Mouse (Mus musculus) thymus, postnatal 4 days (tissue): ENCODE measurements around the gene Rcor2.

Experiments used
- DNase-seq: peaks from one replicate; pipeline ENCODE4 v3.0.0; 2021

Rcor2 gene

DNA sequence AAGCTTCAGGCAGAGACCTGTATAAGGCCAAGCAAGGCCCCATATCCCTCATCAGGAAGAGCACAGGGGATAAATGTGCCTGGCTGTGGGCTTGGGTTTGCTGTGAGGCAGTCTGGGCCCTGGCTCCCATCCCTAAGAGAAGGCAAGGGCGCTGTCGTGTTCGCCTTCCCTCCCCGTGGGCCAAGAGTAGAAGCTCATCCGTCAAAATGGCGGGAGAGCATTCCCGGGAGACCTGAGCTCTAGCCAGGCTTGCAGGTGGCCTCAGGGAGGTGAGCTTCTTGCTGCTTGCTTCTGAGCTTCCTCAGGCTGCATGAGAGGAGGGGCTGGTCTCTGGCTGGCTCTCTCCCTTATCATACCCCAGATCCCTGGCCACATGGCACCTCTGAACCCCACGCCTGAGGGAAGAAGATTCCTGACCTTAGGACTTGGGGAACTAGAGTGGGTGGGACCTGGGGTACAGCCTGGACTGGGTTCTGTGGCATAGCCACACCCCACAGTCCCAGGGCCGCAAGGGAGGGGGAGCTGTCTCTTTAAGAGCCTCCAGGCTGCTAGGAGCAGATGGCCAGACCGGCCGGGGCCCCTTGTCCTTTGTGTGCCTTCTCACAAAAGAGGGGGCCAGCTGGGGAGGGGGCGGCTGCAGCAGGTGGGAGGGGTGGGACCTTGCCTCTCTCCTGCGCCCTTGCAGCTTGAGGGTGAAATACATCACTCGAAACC is 1.5 kb upstream of the Rcor2 start:
- DNase-seq, result peak; percentile 36

DNA sequence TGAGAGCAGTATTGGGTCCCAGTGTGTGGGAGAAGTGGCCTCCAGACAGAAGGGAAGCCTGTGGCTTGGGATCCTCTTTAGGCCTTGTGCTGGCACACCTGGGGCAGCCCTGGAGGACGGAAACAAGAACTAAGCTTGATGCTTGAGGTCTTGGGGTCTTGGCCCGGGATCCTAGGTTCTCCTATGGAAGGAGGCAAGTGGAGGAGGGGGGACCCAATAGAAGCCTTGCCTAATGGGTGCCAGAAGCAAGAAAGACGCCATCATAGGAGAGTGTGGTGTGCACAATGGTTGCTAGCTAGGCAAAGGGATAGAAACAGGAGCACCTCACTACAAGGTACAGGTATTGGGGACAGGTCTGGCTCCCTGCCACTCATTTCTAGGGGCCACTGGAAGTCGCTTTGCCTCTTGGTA is 699 bp upstream of the Rcor2 start:
- DNase-seq, result peak; percentile 29

GRCm38 (mm10) chr19:7267781-7268721 is 926 bp downstream of the Rcor2 start:
- peak; percentile 95 for DNase-seq

DNA sequence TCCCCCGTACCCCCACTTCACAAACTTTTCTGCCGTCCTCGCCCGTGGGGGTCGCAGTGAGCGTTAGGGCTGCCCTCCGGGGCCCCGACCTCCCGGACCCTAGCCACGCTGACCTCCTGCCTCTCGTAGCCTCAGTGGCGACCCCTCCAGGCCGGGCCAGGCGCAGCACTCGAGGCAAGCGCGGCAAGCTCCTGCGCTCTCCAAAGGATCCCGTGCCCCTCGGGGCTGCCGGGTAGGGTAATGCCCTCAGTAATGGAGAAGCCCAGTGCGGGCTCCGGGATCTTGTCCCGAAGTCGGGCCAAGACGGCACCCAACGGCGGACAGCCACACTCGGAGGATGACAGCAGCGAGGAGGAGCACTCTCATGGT is 1.6 kb downstream of the Rcor2 start:
- DNase-seq, result peak; percentile 95

DNA sequence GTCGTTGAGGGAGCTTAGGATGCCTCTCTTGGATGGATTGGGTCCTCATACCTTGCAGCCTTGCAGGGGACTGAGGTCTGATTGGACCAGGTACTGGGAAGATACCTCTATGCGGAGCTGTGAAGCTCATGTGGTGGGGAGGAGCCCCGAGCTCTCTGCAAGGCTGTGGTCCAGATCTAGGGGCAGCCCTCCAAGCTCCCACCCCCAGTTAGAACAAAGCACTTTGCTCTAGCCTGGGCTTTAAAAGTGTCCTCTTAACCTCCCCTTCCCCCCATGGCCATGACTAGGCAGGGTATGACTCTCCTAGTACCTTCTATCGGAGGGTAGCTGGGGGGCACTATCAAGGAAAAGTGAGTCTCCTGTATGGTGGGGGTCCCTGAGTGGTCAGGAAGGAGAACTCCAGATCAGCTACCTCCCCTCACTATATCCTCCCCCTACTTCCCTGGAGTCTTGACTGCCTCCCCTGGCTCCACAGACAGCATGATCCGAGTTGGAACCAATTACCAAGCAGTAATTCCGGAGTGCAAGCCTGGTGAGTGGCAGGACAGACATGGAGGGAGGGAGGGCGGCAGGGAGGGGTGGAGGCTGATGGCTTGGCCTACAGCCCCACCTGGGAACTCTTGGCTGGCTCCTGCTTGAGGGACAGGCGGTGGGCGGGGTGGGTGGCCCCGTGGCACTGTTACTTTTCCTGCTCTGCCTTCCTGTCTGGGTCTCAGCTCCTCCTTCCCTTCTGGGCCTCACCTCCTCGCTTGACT is 2.3 kb downstream of the Rcor2 start:
- DNase-seq, result peak; percentile 45

DNA sequence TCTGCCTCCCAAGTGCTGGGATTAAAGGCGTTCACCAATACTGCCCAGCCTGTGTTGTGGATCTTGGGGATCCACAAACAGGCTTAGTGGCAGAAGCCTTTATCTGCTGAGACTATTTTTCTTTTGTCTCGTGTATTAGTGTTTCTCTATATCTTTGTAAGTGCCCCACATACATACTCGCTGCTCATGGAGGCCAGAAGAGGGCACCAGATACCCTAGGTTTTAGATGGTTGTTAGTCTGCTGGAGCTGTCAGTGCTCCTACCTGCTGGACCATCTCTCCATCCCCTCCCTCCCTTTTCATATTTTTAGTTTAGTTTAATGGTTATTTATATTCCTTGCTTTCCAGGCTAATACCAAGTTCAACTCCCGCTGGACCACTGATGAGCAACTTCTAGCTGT is 6.4 kb downstream of the Rcor2 start:
- no peak for DNase-seq

DNA sequence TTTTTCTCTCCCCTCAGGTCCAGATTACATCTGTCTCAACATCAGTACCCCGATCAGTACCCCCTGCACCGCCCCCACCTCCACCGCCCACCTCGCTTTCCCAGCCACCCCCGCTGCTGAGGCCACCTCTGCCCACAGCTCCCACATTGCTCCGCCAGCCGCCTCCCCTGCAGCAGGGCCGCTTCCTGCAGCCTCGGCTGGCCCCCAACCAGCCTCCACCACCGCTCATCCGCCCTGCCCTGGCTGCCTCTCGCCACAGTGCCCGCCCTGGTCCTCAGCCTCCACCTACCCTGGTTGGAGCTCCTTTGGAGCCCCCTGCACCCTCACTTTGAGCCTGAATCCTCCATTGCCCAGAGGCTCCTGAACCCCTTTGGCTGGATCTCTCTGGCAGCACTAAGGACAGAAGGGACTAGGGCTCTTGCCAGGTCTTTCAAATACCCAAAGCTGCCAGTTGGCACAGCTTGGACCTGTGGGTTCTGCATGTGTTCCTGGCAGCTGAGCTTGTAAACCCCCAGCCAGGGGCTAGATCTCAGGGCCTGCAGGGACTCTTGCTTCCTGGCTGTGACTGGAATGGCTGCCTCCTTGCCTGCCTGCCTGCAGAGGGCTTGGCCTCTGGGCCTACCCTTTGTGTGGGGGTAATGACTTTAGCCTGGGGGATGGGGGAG is 7.3 kb downstream of the Rcor2 start:
- DNase-seq, result peak; percentile 61

DNA sequence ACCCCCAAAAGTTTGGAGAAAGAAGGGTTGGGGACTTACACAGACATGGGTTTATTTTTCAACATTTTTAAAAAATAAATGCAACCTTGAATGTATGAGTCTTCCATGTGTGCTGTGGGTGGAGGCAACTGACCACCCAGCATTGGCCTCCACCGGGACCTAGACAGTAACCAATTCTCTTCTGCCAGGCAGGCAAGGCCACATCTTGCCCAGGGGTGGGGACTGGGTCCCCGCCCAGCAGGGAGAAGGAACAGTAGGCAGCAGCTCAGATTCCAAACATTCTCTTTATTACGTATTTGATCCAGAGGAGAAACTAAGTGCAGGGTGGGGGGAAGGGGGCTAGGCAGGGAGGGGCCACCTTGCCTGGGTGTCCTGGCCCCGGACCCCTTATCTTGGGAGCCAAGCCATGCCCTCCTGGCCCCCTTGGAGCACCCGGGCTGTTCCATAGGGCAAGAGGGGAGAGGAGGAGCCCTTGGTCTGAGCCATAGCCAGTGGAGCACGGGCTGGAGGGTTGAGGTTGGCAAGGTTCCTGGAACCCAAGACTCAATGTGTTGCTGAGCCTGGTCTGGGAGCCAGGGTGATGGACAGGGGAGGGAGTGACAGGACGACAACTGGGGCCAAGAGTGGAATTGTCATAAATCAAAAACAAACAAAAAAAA is 8.1 kb downstream of the Rcor2 start:
- DNase-seq, result peak; percentile 18

- peak; percentile 16 for DNase-seq
Measured at GRCm38 (mm10) chr19:7276053-7276659, 9.0 kb downstream of the Rcor2 start.

GRCm38 (mm10) chr19:7276796-7277195 is 9.7 kb downstream of the Rcor2 start:
- DNase-seq, result no peak

GRCm38 (mm10) chr19:7278200-7278906 is 11.2 kb downstream of the Rcor2 start:
- no peak for DNase-seq

DNA sequence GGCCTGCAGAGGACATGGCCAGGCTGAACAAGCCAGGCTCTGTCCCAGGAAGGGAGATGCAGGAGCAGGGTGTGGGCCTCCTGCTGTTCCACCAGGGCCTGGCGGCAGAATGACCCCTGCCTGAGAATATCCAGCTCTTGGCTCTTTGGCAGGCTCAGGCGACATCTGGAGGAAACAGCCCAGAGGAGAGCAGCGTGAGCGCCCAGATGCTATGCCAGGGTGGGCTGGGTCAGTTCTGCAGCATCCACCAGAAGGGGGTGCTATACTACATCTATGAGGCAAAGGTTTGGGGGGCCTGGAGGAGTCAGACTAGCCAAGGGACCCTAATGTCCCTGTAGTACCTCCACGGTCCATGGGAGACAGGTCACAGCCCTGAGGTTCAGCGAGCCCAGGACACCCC is 12.0 kb downstream of the Rcor2 start:
- DNase-seq, result peak; percentile 78

- no peak for DNase-seq
Measured at GRCm38 (mm10) chr19:7280557-7281330, 13.6 kb downstream of the Rcor2 start.

DNA sequence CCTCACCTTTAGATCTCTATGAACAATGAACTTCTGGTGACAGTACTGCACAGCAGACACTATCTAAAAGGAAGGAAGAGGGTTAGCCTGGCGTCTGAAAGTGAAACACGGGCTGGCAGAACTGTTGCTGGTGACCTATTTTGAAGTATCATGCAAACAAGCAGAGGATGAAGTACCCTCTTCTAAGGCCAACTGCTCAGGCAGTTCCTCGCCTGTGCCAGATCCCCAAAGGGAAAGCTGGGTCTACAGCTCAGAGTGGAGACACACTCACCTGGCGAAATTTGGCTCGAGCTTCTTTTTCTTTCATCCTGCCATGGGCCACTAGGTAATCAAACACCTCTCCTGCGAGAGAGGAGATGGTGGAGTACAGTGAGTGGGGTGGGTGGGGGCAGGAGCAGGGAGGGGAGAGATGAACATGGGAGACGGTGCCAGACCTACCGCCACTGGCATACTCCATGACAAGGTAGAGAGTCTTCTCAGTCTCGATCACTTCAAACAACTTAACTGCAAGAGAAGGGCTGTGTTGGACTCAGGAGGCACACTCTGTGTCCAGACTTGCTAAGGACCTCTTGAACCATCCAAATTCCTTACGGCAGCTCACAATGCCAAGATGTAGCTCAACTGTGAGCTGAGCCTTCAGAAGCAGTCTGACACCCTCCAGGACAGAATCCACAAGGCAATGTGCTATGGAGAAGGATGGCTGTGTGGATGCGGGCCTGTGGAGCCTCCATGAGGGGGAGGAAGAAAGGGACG is 19.6 kb downstream of the Rcor2 start:
- no peak for DNase-seq

DNA sequence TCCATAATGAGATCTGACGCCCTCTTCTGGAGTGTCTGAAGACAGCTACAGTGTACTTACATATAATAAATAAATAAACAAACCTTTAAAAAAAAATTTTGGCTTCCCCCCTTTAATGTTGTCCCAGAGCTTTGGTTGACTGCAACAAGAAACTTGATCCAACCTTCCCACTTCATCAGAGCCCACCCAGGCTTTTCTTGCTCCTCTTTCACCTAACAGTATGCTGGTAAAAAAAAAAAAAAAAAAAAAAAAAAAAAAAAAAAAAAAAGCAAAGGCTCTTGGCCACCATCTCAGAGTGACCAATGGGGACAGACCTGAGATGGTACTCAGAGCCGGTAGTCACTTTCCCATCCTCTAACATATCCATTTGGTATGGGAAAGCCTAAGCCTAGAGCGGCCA is 21.2 kb downstream of the Rcor2 start:
- no peak for DNase-seq

- no peak for DNase-seq
Measured at GRCm38 (mm10) chr19:7289767-7290166, 22.6 kb downstream of the Rcor2 start.

DNA sequence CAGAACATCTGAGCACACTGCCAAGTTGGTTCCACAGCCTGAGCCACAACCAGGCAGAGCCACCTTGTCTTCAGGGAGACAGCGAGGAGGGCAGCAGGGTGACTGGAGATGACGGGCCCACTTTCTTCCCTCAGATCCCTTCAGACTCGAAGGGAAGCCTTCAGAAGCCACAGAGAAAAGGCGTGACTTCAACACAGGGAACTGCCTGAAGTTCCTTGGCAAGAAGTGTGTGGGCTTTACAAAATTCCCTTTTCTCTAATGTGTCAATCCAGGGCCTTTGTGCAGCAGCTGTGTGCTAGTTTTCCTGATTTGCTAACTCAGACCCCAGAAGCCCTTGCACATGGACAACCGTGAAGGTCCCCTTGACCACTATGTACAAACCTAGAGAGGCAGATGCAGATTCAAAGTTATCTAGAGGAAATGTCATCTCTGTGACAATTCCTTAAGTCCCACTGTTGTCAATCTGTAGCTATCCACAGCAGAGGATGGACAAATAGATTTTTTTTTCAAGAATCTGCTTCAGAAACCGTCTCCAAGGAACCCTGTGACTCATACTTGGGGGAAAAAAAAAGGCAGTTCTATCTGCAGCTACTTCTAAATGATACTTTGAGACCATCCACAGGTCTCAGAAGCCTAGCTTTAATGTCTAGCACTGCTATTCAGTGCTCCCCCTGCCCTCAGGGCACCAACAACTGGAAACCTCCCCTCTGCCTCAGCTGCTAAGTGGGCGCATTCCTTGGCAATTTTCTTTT is 25.0 kb downstream of the Rcor2 start:
- no peak for DNase-seq

DNA sequence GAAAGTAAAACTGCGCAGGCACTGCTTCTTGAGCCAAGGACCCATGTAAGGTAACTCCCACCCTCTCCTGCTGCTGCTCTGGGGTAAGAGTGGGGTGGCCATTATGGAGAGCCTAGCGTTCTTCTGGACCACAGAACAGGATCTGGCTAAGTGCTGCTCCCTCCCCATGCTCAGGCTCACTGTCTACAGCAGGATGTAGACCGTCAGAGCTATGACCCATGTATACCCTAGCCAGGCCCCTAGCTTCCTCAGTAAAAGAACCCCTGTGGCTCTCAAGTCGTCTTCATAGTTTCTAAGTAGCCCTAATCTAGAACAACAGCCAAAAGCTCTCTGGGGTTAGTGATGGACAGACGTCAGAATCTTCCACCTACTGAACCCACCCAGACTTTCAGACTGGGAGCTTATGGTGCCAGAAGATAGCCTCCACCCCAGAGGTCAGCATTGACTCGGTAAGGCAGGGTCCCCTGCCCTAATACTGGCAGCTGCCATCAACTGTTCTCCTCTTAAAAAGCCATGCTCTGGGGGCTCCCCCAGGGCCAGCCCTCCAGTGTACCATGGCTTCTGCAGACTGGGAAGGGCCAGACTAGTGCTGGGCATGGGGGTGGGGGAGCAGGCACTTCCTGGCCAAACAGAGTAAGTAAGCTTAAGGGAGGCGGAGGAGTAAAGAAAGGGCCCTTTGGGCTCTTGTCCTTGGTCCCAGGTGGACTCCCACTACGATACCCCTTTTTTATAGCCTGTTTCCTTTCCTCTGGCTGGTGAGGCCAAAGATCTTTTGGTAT is 27.2 kb downstream of the Rcor2 start:
- DNase-seq, result peak; percentile 58
